In the genomic region with DNA sequence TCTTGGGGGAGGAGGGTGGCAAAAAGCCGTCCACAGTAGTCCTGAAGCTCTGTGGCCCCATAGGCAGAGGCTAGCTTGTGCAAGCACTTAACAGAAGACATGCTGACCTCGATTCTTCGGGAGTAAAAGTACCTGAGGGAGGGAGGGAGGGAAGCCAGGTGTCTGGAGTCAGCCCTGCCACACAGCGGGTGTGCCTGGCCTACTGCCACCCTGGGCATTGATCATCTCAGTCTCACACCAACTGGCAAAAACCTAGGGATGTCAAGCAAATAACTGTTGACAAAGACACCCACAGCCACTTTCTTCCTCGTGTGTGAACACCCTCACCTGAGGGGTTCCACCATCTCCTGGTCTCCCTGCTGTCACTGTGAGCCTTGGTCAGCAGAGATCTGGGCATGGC, we compare ENCODE assay signal across 17 mouse cellular contexts. TPM values are rescaled to one million over a fixed set of nuclear protein-coding genes. Genes with fewer than 3 reads are reported as not detected.
"Had no signal": no experiment of that assay in that cellular context is flagged by ENCODE, and none has a peak within 500 bp of the region (broad histone marks: within the 10 kb centered on the region; RNA-seq: fewer than 3 reads in every experiment).

No protein-coding gene starts in this region.

- H3K9ac ChIP-seq: kidney, embryonic 15.5 days; limb, embryonic 15.5 days; liver, embryonic 12.5 days; lung, embryonic 14.5 days; midbrain, embryonic 12.5 days; neural tube, embryonic 13.5 days; stomach, embryonic 15.5 days had no signal

- H3K4me2 ChIP-seq: kidney, embryonic 15.5 days; limb, embryonic 15.5 days; liver, embryonic 12.5 days; lung, embryonic 14.5 days; midbrain, embryonic 12.5 days; neural tube, embryonic 13.5 days; stomach, embryonic 15.5 days had no signal

- H3K27ac ChIP-seq: limb, embryonic 15.5 days; liver, embryonic 12.5 days; macrophage; midbrain, embryonic 12.5 days; stomach, embryonic 15.5 days had no signal

- H3K4me3 ChIP-seq: kidney, embryonic 15.5 days; limb, embryonic 15.5 days; liver, embryonic 12.5 days; midbrain, embryonic 12.5 days; neural tube, embryonic 13.5 days; stomach, embryonic 15.5 days had no signal

- H3K4me1 ChIP-seq: limb, embryonic 15.5 days; liver, embryonic 12.5 days; midbrain, embryonic 12.5 days had no signal

- H3K27me3 ChIP-seq: kidney, embryonic 15.5 days; limb, embryonic 15.5 days; liver, embryonic 12.5 days; midbrain, embryonic 12.5 days; neural tube, embryonic 13.5 days; stomach, embryonic 15.5 days had no signal

- H3K9me3 ChIP-seq: kidney, embryonic 15.5 days; limb, embryonic 15.5 days; liver, embryonic 12.5 days; midbrain, embryonic 12.5 days; neural tube, embryonic 13.5 days; stomach, embryonic 15.5 days had no signal

- DNase-seq: kidney, adult 2 months; layer of hippocampus, adult 9-11 months; lung, embryonic 14.5 days; lung, postnatal 10 days; right cerebral cortex, adult 18-20 months; right cerebral cortex, postnatal 4 days; thymus, adult 2 months had no signal

- ATAC-seq: liver, embryonic 12.5 days; midbrain, embryonic 16.5 days had no signal

- H3K36me3 ChIP-seq: limb, embryonic 15.5 days; midbrain, embryonic 12.5 days had no signal

RNA-seq across cellular contexts. Expression of a gene that starts 34.0 kb away (rescaled TPM):
- total RNA-seq: megakaryocyte-erythroid progenitor cell, adult 5-6 weeks had no signal

RNA-seq across cellular contexts. Expression of a gene that starts 51.7 kb away (rescaled TPM):
- polyA plus RNA-seq: liver, embryonic 16.5 days had no signal
